Mouse (Mus musculus) hindbrain, postnatal 0 days (tissue): ENCODE data around the gene Pm20d2. TPM values are rescaled to one million over a fixed set of nuclear protein-coding genes. Genes with fewer than 3 reads are reported as not detected.

ENCODE experiments used
- ATAC-seq: fragments of 200-750 bp; cut with Nextera tagmentation; 2 replicates; pipeline ENCODE4 v1.8.0; 2017; ENCODE audit warnings: mild to moderate bottlenecking, moderate TSS enrichment, moderate library complexity
- DNase-seq: peaks from one replicate; pipeline ENCODE4 v3.0.0-alpha.2; 2015; ENCODE audit warnings: low spot score
- H3K27ac ChIP-seq: fragments of 300-500 bp; sonication (generic); 2 replicates; pipeline ENCODE4 v1.5.1; 2014; ENCODE audit warnings: mild to moderate bottlenecking
- H3K27me3 ChIP-seq: fragments of 300-500 bp; sonication (generic); 2 replicates; pipeline ENCODE4 v1.6.1; 2014; ENCODE audit warnings: low read length, mixed read lengths; ENCODE audit not compliant: insufficient read depth
- H3K36me3 ChIP-seq: fragments of 300-500 bp; sonication (generic); 2 replicates; pipeline ENCODE4 v1.6.1; 2014; ENCODE audit warnings: low read length, mixed read lengths; ENCODE audit not compliant: insufficient read depth
- H3K4me1 ChIP-seq: fragments of 300-500 bp; sonication (generic); 2 replicates; pipeline ENCODE4 v1.6.1; 2014; ENCODE audit warnings: antibody characterized with exemption, low read length, mixed read lengths; ENCODE audit not compliant: insufficient read depth
- H3K4me2 ChIP-seq: fragments of 300-500 bp; sonication (generic); 2 replicates; pipeline ENCODE4 v1.6.1; 2014; ENCODE audit warnings: low read depth, mild to moderate bottlenecking, low read length, moderate library complexity, mixed read lengths
- H3K4me3 ChIP-seq: fragments of 300-500 bp; sonication (generic); 2 replicates; pipeline ENCODE4 v1.5.1; 2014; ENCODE audit warnings: low read length
- H3K9ac ChIP-seq: fragments of 300-500 bp; sonication (generic); replicated peaks from 2 replicates; pipeline ENCODE4 v1.6.1; 2014; ENCODE audit warnings: mild to moderate bottlenecking, low read length, moderate library complexity, mixed read lengths
- H3K9me3 ChIP-seq: fragments of 300-500 bp; sonication (generic); 2 replicates; pipeline ENCODE4 v1.6.1; 2016; ENCODE audit warnings: low read length, mixed read lengths
- CTCF ChIP-seq: IDR thresholded peaks from 2 replicates; pipeline ENCODE4 v1.5.1; 2016; ENCODE audit warnings: antibody characterized with exemption, control low read depth, low read depth
- WGBS: fragments of 180-500 bp; shearing (Covaris S2); extraction: QIAGEN DNeasy Blood & Tissue Kit; methylation state at CpG from one replicate; pipeline ENCODE4 v1.1.7; 2014; 5-methylcytosine and 5-hydroxymethylcytosine counted together
- polyA plus RNA-seq: library from polyadenylated mRNA; unstranded; fragments of >200 nt; fragmentation: Nextera tagmentation; extraction: Ambion mirVana; gene quantifications from 2 replicates; pipeline ENCODE4 v1.2.1, GENCODE M21; 2015
- total RNA-seq: library from RNA; depleted of rRNA; stranded (reverse); fragments of >200 nt; gene quantifications from 2 replicates; pipeline ENCODE4 v1.2.3, GENCODE M21; 2014

Gene Pm20d2
- total and polyA plus RNA-seq, 2 experiments from 2014 or later = 3.6 to 13.2 TPM

DNA sequence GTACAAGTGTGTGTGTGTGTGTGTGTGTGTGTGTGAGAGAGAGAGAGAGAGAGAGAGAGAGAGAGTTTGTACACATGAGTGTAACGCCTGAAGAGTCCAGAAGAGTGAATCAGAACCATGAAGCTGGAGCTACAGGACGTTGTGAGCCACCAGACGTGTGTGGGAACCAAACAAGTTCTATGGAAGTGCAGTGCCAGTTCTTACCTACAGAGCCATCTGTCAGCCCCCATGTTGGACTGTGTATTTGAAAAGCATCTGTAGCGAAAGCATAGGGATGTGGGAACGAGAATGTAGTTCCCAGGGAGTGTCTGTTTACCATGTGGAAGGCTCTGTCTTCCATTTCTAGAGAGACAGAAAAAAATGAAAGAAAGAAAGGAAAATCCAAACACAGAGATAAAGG lies 6.1 kb downstream of the Pm20d2 start:
- DNase-seq = no peak
- no peak overlapping the region for H3K27ac ChIP-seq
- H3K4me1 ChIP-seq = 0 out of 2 replicates have a peak, but pooled peaks cover 4% of the 10 kb centered on the region
- TF ChIP-seq CTCF = no peak
- ATAC-seq = no peak
- peaks cover 21% of the 10 kb centered on the region for H3K36me3 ChIP-seq
- no peak overlapping the region for H3K4me2 ChIP-seq
- no peaks in the 10 kb centered on the region for H3K27me3 ChIP-seq
- H3K4me3 ChIP-seq = no peak overlapping the region
- H3K9me3 ChIP-seq = no peaks in the 10 kb centered on the region
- no peak overlapping the region for H3K9ac ChIP-seq
- 81% methylated on average over 5 of the region's 5 CpGs for WGBS

DNA sequence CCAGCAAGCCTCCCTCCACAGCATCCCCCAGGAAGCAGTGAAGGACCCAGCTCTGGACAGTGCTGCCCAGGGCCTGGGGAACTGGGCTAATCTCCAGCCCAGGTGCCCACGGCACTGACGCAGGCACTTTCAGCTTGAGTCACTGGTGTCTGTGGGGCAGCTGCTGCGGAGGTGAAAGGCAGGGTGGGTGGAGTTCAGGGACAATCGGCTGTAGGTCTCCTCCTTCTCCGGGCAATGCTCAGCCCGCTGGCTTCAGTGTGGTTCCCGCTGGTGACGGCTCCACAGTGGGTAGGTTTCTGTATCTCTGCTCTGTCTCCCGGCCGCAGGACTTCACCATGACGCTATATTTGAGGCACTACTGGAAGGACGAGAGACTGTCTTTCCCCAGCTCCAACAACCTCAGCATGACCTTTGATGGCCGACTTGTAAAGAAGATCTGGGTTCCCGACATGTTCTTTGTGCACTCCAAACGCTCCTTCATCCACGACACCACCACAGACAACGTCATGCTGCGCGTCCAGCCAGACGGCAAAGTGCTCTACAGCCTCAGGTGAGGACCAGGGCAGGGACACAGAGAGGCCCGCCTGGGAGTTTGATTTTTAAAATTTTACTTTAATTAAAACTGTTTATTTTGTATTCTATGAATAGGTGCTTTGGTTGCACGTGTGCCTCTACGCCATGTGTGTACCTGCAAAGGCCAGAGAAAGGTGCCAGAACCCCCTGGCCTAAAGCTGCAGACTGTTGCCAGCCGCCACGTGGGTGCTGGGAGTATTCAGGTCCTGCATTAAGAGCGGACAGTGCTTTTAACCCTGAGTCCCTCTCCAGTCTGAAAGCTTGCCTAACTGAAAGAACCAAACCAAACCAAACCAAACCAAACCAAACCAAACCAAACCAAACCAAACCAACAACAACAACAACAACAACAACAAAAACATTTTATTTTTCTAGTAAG lies 37.2 kb downstream of the Pm20d2 start:
- no peak for DNase-seq
- Histone ChIP-seq H3K4me2 (no peak overlapping the region), H3K4me3 (no peak overlapping the region), H3K4me1 (no peaks in the 10 kb centered on the region), H3K27me3 (no peaks in the 10 kb centered on the region), H3K9me3 (no peaks in the 10 kb centered on the region), H3K27ac (no peak overlapping the region), H3K36me3 (no peaks in the 10 kb centered on the region), H3K9ac (no peak overlapping the region)
- 83% methylated on average over 26 of the region's 26 CpGs for WGBS
- TF ChIP-seq CTCF = no peak
- ATAC-seq = no peak

DNA sequence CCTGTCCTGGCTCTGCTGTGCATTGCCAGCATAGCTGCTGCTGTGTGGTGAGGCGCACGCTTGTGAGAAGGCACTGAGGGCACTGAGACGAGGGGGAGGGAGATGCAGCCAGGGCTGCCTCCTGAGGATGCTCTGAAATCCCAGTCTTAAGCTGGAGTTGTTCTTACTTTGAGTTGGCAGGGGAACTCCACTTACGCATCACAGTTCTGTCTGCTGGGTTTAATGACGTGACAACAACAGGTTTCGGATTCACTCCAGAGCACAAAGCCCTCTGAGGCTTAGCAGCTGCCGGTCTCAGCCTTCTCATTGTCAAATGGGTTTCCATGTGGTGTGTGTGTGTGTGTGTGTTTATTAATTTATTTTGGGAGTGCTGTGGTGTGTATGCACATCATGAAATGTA lies 40.4 kb downstream of the Pm20d2 start:
- TF ChIP-seq CTCF = no peak
- Histone ChIP-seq H3K9ac (no peak overlapping the region), H3K36me3 (no peaks in the 10 kb centered on the region), H3K9me3 (no peaks in the 10 kb centered on the region), H3K4me2 (no peak overlapping the region), H3K4me3 (no peak overlapping the region), H3K27ac (no peak overlapping the region), H3K27me3 (no peaks in the 10 kb centered on the region), H3K4me1 (no peaks in the 10 kb centered on the region)
- ATAC-seq = no peak
- DNase-seq = no peak
- 45% methylated on average over 7 of the region's 7 CpGs for WGBS

DNA sequence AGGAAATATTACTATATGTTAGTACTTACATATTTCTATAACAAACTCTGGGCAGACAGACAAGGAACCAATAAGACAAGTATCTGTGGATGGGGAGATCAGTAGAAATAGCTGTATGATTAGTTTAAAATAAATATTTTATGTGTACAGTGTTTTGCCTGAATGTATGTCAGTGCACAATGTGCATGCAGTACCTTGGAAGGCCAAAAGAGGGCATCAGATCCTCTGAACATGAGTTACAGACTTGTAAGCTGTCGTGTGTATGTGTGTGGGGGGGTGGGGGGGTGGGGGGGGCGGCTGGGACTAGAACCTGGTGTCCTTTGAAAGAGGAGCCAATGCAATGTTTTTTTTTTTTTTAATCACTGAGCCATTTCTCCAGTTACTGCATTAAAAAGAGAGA lies 41.7 kb downstream of the Pm20d2 start:
- Histone ChIP-seq H3K4me2 (no peak overlapping the region), H3K27ac (no peak overlapping the region), H3K9ac (no peak overlapping the region), H3K36me3 (no peaks in the 10 kb centered on the region), H3K9me3 (no peaks in the 10 kb centered on the region), H3K27me3 (no peaks in the 10 kb centered on the region), H3K4me3 (no peak overlapping the region), H3K4me1 (no peaks in the 10 kb centered on the region)
- peak; percentile 73 for TF ChIP-seq CTCF
- ATAC-seq (peak; percentile 50; the same call in 1 of the 2 replicates), DNase-seq (peak; percentile 83)
- WGBS = 19% methylated on average over 2 of the region's 2 CpGs

DNA sequence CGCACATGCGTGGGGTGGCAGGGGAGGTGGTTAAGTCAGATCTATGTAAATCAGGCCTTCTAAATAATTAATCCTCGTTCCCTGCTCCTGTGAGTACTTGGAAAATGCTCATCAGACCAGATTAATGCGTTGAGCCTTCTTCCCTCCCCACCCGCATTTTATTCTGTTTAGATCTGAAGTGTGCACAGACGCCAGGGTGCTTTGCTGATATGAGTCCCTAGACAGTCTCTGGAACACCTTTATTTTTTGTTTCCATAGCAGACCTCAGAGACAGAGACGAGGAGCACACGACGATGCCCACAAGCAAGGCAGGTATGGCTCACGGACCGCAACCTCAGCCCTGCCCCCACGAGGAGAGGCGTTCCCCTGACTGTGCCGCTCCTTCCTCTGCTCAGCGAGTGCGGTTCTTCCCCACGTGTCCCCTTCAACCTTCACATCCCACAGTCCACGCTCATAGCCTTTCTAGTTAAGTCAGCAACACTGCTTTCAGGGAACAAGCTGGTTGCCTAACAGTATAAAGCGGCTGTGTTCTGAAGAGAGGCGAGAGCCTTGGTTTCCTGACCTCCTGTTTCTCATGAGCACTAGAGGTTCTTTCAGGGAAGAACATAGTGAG lies 42.8 kb downstream of the Pm20d2 start:
- ATAC-seq (peak; percentile 30; the same call in 1 of the 2 replicates), DNase-seq (peak; percentile 1)
- no peaks in the 10 kb centered on the region for H3K27me3 ChIP-seq
- no peak for TF ChIP-seq CTCF
- H3K4me1 ChIP-seq = no peaks in the 10 kb centered on the region
- H3K9me3 ChIP-seq = no peaks in the 10 kb centered on the region
- H3K9ac ChIP-seq = no peak overlapping the region
- no peaks in the 10 kb centered on the region for H3K36me3 ChIP-seq
- H3K4me3 ChIP-seq = no peak overlapping the region
- peak overlapping the region; percentile 39 for H3K4me2 ChIP-seq
- no peak overlapping the region for H3K27ac ChIP-seq
- 47% methylated on average over 20 of the region's 20 CpGs for WGBS

DNA sequence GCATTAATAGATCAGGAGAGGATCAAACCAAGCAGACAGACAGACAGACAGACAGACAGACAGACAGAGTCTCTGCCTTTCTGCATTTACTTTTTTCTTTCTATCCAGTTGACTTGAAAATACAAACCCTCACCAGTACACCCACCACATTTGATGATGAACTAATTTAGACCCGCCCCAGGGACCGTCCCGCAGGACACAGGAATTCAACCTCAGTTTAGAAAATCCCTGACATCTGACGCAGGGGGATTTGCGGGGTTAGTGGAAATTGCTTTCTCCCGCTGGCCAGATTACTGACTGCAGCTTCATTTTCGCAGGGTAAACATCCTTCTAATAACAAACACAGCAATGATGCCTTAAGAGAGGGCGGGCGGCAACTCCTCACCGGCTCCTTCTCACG lies 57.3 kb downstream of the Pm20d2 start, which contains the start of gene Gabrr1:
Gabrr1 (plus strand) TSS at position 301 of the 400 bp plus-strand sequence.
- no peak for DNase-seq
- Histone ChIP-seq H3K9ac (no peak within 1 kb of the TSS), H3K9me3 (0 out of 2 replicates have a peak, but pooled peaks cover 2% of the 10 kb centered on the region), H3K4me2 (no peak within 1 kb of the TSS), H3K36me3 (no peaks in the 10 kb centered on the region), H3K27me3 (no peaks in the 10 kb centered on the region), H3K4me1 (no peaks in the 10 kb centered on the region), H3K4me3 (no peak within 1 kb of the TSS), H3K27ac (no peak within 1 kb of the TSS)
- TF ChIP-seq CTCF = no peak
- no peak for ATAC-seq
- WGBS = 80% methylated on average over 11 of the region's 11 CpGs
